Mouse (Mus musculus): ENCODE results near the gene Mroh3.

Gene Mroh3

GRCm38 (mm10) chr1:136156951-136157350, 55.7 kb downstream of the Mroh3 start:
- in situ Hi-C loops (cut with MboI, MseI): no loop called here

GRCm38 (mm10) chr1:136156304-136156703, 56.3 kb downstream of the Mroh3 start:
- in situ Hi-C loops (cut with MboI, MseI): no loop called here

- in situ Hi-C loops (cut with MboI, MseI): no loop called here
Observed at GRCm38 (mm10) chr1:136151371-136151770, 61.3 kb downstream of the Mroh3 start.

GRCm38 (mm10) chr1:136149702-136150101, 62.9 kb downstream of the Mroh3 start:
- in situ Hi-C loops (cut with MboI, MseI): no loop called here

- in situ Hi-C loops (cut with MboI, MseI): no loop called here
Observed at GRCm38 (mm10) chr1:136143514-136143913, 69.1 kb downstream of the Mroh3 start.

- in situ Hi-C loops (cut with MboI, MseI): no loop called here
Observed at GRCm38 (mm10) chr1:136142336-136142735, 70.3 kb downstream of the Mroh3 start.

- in situ Hi-C loops (cut with MboI, MseI): no loop called here
Observed at GRCm38 (mm10) chr1:136141176-136141950, 71.3 kb downstream of the Mroh3 start.

- in situ Hi-C loops (cut with MboI, MseI): loop anchor here (10.0 kb wide), 1 partner anchor 1025 kb away; no protein-coding TSS in a partner anchor
Observed at GRCm38 (mm10) chr1:136139990-136140640, 72.5 kb downstream of the Mroh3 start.

- in situ Hi-C loops (cut with MboI, MseI): loop anchor here (10.0 kb wide), 1 partner anchor 1024 kb away; no protein-coding TSS in a partner anchor
Observed at GRCm38 (mm10) chr1:136138191-136138830, 74.3 kb downstream of the Mroh3 start.

GRCm38 (mm10) chr1:136137575-136137974, 75.1 kb downstream of the Mroh3 start:
- in situ Hi-C loops (cut with MboI, MseI): loop anchor here (10.0 kb wide), 1 partner anchor 1023 kb away; no protein-coding TSS in a partner anchor

- in situ Hi-C loops (cut with MboI, MseI): loop anchor here (10.0 kb wide), 1 partner anchor 1022 kb away; no protein-coding TSS in a partner anchor
Observed at GRCm38 (mm10) chr1:136137071-136137531, 75.5 kb downstream of the Mroh3 start.

GRCm38 (mm10) chr1:136136547-136136946, 76.1 kb downstream of the Mroh3 start:
- in situ Hi-C loops (cut with MboI, MseI): loop anchor here (10.0 kb wide), 1 partner anchor 1022 kb away; no protein-coding TSS in a partner anchor

GRCm38 (mm10) chr1:136135777-136136444, 76.7 kb downstream of the Mroh3 start:
- in situ Hi-C loops (cut with MboI, MseI): loop anchor here (10.0 kb wide), 1 partner anchor 1021 kb away; no protein-coding TSS in a partner anchor

- in situ Hi-C loops (cut with MboI, MseI): loop anchor here (10.0 kb wide), 1 partner anchor 1020 kb away; no protein-coding TSS in a partner anchor
Observed at GRCm38 (mm10) chr1:136135046-136135445, 77.6 kb downstream of the Mroh3 start.

GRCm38 (mm10) chr1:136134547-136134946, 78.1 kb downstream of the Mroh3 start:
- in situ Hi-C loops (cut with MboI, MseI): loop anchor here (10.0 kb wide), 1 partner anchor 1020 kb away; no protein-coding TSS in a partner anchor

GRCm38 (mm10) chr1:136133570-136134240, 78.9 kb downstream of the Mroh3 start:
- in situ Hi-C loops (cut with MboI, MseI): loop anchor here (10.0 kb wide), 1 partner anchor 1019 kb away; no protein-coding TSS in a partner anchor

- in situ Hi-C loops (cut with MboI, MseI): loop anchor here (10.0 kb wide), 1 partner anchor 1018 kb away; no protein-coding TSS in a partner anchor
Observed at GRCm38 (mm10) chr1:136132386-136133201, 80.0 kb downstream of the Mroh3 start.
